Mouse (Mus musculus) ES-Bruce4 (cell line): ENCODE measurements at regions not wholly inside any gene's neighbourhood (a gene's known extent, or its start where the extent isn't known, plus 50 kb on each side); places are given as distances from the start of the nearest gene placed in this dataset.

Experiments used
- CTCF ChIP-seq: IDR thresholded peaks from one replicate; pipeline ENCODE4 v1.8.1; 2011; ENCODE audit warnings: low read depth, low read length
- POLR2A ChIP-seq: IDR thresholded peaks from one replicate; pipeline ENCODE4 v1.8.1; 2011; ENCODE audit warnings: low read length; ENCODE audit not compliant: insufficient read depth

DNA sequence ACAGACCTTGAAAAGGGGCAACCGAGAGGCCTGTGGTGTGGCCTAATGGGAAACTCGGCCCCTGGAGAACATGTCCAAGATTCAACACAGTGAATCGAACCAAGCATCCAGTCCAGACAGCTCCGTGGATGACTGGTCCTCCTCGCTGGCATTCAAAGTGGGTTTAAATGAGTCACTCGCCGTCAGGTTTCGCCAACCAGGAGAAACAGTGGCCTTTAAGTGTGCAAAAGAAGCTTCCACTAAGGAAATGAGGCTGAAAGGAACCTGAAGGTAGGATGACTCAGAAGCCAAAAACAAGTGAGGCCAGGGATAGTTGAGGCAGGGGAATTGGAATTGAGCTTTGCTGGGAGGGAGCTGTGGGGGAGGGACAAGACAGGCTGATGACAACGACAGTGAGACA is 80.2 kb downstream of the Tbx19 start:
- no peak for TF ChIP-seq POLR2A
- no peak for TF ChIP-seq CTCF
